Mouse (Mus musculus) urinary bladder, postnatal 36 days (tissue): ENCODE data around the gene Retreg3.
"Not testable (repeated sequence)": the region's sequence is repeated elsewhere in the genome, so short reads cannot be mapped to it uniquely, and the experiment has no call there.

Source experiments
- DNase-seq, 2 experiments: peaks; one replicate each; pipeline ENCODE4 v3.0.0; 2022; ENCODE audit warnings: low spot score in 2 of 2, mixed read lengths in 1 of 2

The Retreg3 gene

GRCm38 (mm10) chr11:101148751-101149150, 29.1 kb upstream of the Retreg3 start:
- DNase-seq = no peak

GRCm38 (mm10) chr11:101146377-101146776, 26.7 kb upstream of the Retreg3 start:
- DNase-seq = no peak

GRCm38 (mm10) chr11:101143338-101144225, 23.9 kb upstream of the Retreg3 start:
- peak in 1 of 2 experiments; percentile 23 for DNase-seq

GRCm38 (mm10) chr11:101142215-101142967, 22.7 kb upstream of the Retreg3 start:
- no peak for DNase-seq

- DNase-seq = no peak
Observed at GRCm38 (mm10) chr11:101141088-101141487, 21.4 kb upstream of the Retreg3 start.

- no peak for DNase-seq
Observed at GRCm38 (mm10) chr11:101140164-101140819, 20.6 kb upstream of the Retreg3 start.

- DNase-seq = peak in 1 of 2 experiments; percentile 62
Observed at GRCm38 (mm10) chr11:101138536-101139181, 19.0 kb upstream of the Retreg3 start.

GRCm38 (mm10) chr11:101137000-101137399, 17.3 kb upstream of the Retreg3 start:
- no peak for DNase-seq

- DNase-seq = no peak
Observed at GRCm38 (mm10) chr11:101134217-101134865, 14.6 kb upstream of the Retreg3 start.

- no peak for DNase-seq
Observed at GRCm38 (mm10) chr11:101133037-101133436, 13.3 kb upstream of the Retreg3 start.

GRCm38 (mm10) chr11:101131701-101132100, 12.0 kb upstream of the Retreg3 start:
- no peak for DNase-seq

GRCm38 (mm10) chr11:101131187-101131586, 11.5 kb upstream of the Retreg3 start:
- DNase-seq = no peak

- peak in 1 of 2 experiments; percentile 33 for DNase-seq
Observed at GRCm38 (mm10) chr11:101130056-101130756, 10.5 kb upstream of the Retreg3 start.

- no peak for DNase-seq
Observed at GRCm38 (mm10) chr11:101128996-101129577, 9.4 kb upstream of the Retreg3 start.

GRCm38 (mm10) chr11:101127075-101127474, 7.4 kb upstream of the Retreg3 start:
- DNase-seq = no peak

GRCm38 (mm10) chr11:101125008-101125407, 5.3 kb upstream of the Retreg3 start:
- not testable (repeated sequence) for DNase-seq

GRCm38 (mm10) chr11:101124494-101124893, 4.8 kb upstream of the Retreg3 start:
- not testable (repeated sequence) for DNase-seq

GRCm38 (mm10) chr11:101120545-101121188, 974 bp upstream of the Retreg3 start:
- no peak for DNase-seq

GRCm38 (mm10) chr11:101119131-101119760, 447 bp downstream of the Retreg3 start:
- no peak for DNase-seq
